Mouse (Mus musculus): ENCODE measurements around the gene Ss18l2. TPM values are rescaled to one million over a fixed set of nuclear protein-coding genes. Genes with fewer than 3 reads are reported as not detected.

Gene Ss18l2
- polyA plus RNA-seq, 1 experiment from 2014 or later: 106 TPM

DNA sequence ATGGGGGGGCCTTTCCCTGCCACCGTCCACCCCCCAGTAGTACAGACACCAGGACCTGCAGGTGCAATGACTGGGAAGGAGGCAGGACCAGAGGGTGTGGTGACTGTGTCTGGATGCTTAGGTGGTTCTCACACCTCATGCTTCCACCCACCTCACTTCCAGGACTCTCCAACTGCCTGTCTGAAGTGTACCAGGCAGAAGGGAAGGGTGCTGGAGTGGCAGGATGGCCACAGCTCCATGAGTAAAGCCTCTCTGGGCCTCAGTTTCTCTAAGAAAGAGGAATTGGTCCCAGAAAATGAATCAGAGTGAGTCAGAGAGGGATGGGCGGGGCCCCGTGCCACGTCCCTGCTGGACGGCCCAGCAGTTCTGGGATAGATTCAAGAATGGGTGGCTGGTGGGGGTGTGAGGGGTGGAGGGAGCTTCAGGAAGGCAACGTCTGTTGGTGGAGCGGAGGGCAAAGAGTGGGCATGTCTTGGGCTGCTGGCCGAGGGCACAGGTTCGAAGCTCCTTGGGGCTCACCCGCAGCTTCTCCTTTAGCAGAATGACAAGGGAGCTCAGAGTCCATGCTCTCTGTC is 51.0 kb downstream of the Ss18l2 start:
- Histone ChIP-seq H3K4me3 (ENCODE audit: low read depth, low read length) (peak overlapping the region; percentile 83; the same call in 1 of the 2 replicates), H3K9ac (ENCODE audit: low read length) (peak overlapping the region; percentile 6; the same call in 1 of the 2 replicates), H3K27me3 (ENCODE audit: control insufficient read depth, insufficient read depth, low read length) (no peaks in the 10 kb centered on the region), H3K4me2 (peak overlapping the region; percentile 99), H3K9me3 (ENCODE audit: control insufficient read depth, low read length) (no peaks in the 10 kb centered on the region), H3K36me3 (ENCODE audit: control insufficient read depth, insufficient read depth, low read length) (no peaks in the 10 kb centered on the region; the same call in 1 of the 2 replicates), H3K27ac (ENCODE audit: low read depth, low read length) (no peak overlapping the region), H3K4me1 (ENCODE audit: control insufficient read depth, insufficient read depth, low read length) (peaks cover 24% of the 10 kb centered on the region)
- DNase-seq (ENCODE audit: low spot score, missing footprints) (no peak), ATAC-seq (ENCODE audit: low FRiP score) (no peak)
- WGBS: 63% methylated on average over 10 of the region's 10 CpGs

DNA sequence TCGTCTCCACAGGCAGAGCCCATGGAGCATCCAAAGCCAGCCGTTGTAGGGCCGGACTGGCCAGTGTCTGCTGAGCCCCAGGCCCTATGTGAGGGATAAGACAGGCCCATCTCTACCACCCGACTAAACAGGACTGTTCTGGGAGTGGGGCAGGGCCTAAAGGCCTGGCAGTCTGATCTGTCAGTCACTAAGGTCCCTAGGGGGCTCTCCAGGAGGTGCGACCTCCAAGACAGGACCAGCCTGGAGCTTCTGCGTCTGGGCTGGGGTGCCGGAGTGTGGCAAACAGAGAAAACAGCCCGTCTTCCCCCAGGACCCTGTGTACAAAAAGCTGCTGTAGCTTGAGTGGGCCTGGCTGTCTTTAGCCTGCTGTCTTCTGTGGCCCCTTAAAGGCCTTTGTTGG is 51.7 kb downstream of the Ss18l2 start:
- H3K4me1 ChIP-seq (ENCODE audit: control insufficient read depth, insufficient read depth, low read length): peaks cover 24% of the 10 kb centered on the region
- 73% methylated on average over 8 of the region's 8 CpGs for WGBS
- no peaks in the 10 kb centered on the region for H3K9me3 ChIP-seq (ENCODE audit: control insufficient read depth, low read length)
- H3K27me3 ChIP-seq (ENCODE audit: control insufficient read depth, insufficient read depth, low read length): no peaks in the 10 kb centered on the region
- ATAC-seq (ENCODE audit: low FRiP score) (no peak), DNase-seq (ENCODE audit: low spot score, missing footprints) (no peak)
- H3K4me3 ChIP-seq (ENCODE audit: low read depth, low read length): no peak overlapping the region
- H3K4me2 ChIP-seq: no peak overlapping the region
- no peaks in the 10 kb centered on the region; the same call in 1 of the 2 replicates for H3K36me3 ChIP-seq (ENCODE audit: control insufficient read depth, insufficient read depth, low read length)
- H3K27ac ChIP-seq (ENCODE audit: low read depth, low read length): no peak overlapping the region
- no peak overlapping the region for H3K9ac ChIP-seq (ENCODE audit: low read length)

GRCm38 (mm10) chr9:121762248-121762647 is 52.1 kb downstream of the Ss18l2 start:
- no peaks in the 10 kb centered on the region for H3K9me3 ChIP-seq (ENCODE audit: control insufficient read depth, low read length)
- peaks cover 24% of the 10 kb centered on the region for H3K4me1 ChIP-seq (ENCODE audit: control insufficient read depth, insufficient read depth, low read length)
- DNase-seq (ENCODE audit: low spot score, missing footprints) (no peak), ATAC-seq (ENCODE audit: low FRiP score) (no peak)
- H3K4me2 ChIP-seq: no peak overlapping the region
- WGBS: 89% methylated on average over 10 of the region's 10 CpGs
- no peaks in the 10 kb centered on the region; the same call in 1 of the 2 replicates for H3K36me3 ChIP-seq (ENCODE audit: control insufficient read depth, insufficient read depth, low read length)
- H3K4me3 ChIP-seq (ENCODE audit: low read depth, low read length): no peak overlapping the region
- H3K27ac ChIP-seq (ENCODE audit: low read depth, low read length): no peak overlapping the region
- no peak overlapping the region for H3K9ac ChIP-seq (ENCODE audit: low read length)
- no peaks in the 10 kb centered on the region for H3K27me3 ChIP-seq (ENCODE audit: control insufficient read depth, insufficient read depth, low read length)

DNA sequence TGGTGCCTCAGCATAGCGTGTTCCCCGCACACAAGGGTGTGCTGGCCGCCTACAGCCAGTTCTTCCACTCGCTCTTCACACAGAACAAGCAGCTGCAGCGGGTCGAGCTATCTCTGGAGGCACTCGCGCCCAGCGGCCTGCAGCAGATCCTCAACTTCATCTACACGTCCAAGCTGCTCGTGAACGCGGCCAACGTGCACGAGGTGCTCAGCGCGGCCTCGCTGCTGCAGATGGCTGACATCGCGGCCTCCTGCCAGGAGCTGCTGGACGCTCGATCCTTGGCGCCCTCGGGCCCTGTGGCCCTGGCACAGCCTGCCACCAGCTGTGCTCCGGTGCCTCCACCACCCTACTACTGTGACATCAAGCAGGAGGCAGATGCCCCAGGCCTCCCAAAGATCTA is 52.6 kb downstream of the Ss18l2 start:
- Histone ChIP-seq H3K9ac (ENCODE audit: low read length) (no peak overlapping the region), H3K4me1 (ENCODE audit: control insufficient read depth, insufficient read depth, low read length) (peaks cover 24% of the 10 kb centered on the region), H3K4me3 (ENCODE audit: low read depth, low read length) (no peak overlapping the region), H3K9me3 (ENCODE audit: control insufficient read depth, low read length) (no peaks in the 10 kb centered on the region), H3K27me3 (ENCODE audit: control insufficient read depth, insufficient read depth, low read length) (no peaks in the 10 kb centered on the region), H3K4me2 (no peak overlapping the region), H3K27ac (ENCODE audit: low read depth, low read length) (no peak overlapping the region), H3K36me3 (ENCODE audit: control insufficient read depth, insufficient read depth, low read length) (no peaks in the 10 kb centered on the region; the same call in 1 of the 2 replicates)
- DNase-seq (ENCODE audit: low spot score, missing footprints) (no peak), ATAC-seq (ENCODE audit: low FRiP score) (no peak)
- WGBS: 91% methylated on average over 25 of the region's 25 CpGs

Other genes starting within 250 kb of the Ss18l2 start
- 8.7 and 8.8 TPM in 2 replicates for gene Cck, start 214.6 kb upstream of the Ss18l2 start, polyA plus RNA-seq (2014; fragmentation: Nextera tagmentation; extraction: Ambion mirVana)
- 0.22 TPM in 1 of 2 replicates, not detected in the other for gene Lyzl4, start 68.2 kb upstream of the Ss18l2 start, polyA plus RNA-seq (2014; fragmentation: Nextera tagmentation; extraction: Ambion mirVana)
- 0.41 and 0.44 TPM in 2 replicates for gene Vipr1, start 67.6 kb upstream of the Ss18l2 start, polyA plus RNA-seq (2014; fragmentation: Nextera tagmentation; extraction: Ambion mirVana)
- gene Sec22c, start 4.8 kb upstream of the Ss18l2 start, polyA plus RNA-seq (2014; fragmentation: Nextera tagmentation; extraction: Ambion mirVana): 16.9 and 18.2 TPM in 2 replicates
- gene Nktr, start 8.8 kb downstream of the Ss18l2 start, polyA plus RNA-seq (2014; fragmentation: Nextera tagmentation; extraction: Ambion mirVana): 61.6 and 70.4 TPM in 2 replicates
- 5.0 and 5.9 TPM in 2 replicates for gene Zfp651, start 49.0 kb downstream of the Ss18l2 start, polyA plus RNA-seq (2014; fragmentation: Nextera tagmentation; extraction: Ambion mirVana)
- gene Klhl40, start 67.3 kb downstream of the Ss18l2 start, polyA plus RNA-seq (2014; fragmentation: Nextera tagmentation; extraction: Ambion mirVana): 0.11 and 0.16 TPM in 2 replicates
- gene Hhatl, start 82.2 kb downstream of the Ss18l2 start, polyA plus RNA-seq (2014; fragmentation: Nextera tagmentation; extraction: Ambion mirVana): not detected in 2 replicates
- 1.5 and 2.0 TPM in 2 replicates for gene Ccdc13, start 129.1 kb downstream of the Ss18l2 start, polyA plus RNA-seq (2014; fragmentation: Nextera tagmentation; extraction: Ambion mirVana)
- 159 and 170 TPM in 2 replicates for gene Higd1a, start 148.0 kb downstream of the Ss18l2 start, polyA plus RNA-seq (2014; fragmentation: Nextera tagmentation; extraction: Ambion mirVana)
- 1.6 and 1.7 TPM in 2 replicates for gene Ackr2, start 188.0 kb downstream of the Ss18l2 start, polyA plus RNA-seq (2014; fragmentation: Nextera tagmentation; extraction: Ambion mirVana)
- not detected in 2 replicates for gene Cyp8b1, start 206.0 kb downstream of the Ss18l2 start, polyA plus RNA-seq (2014; fragmentation: Nextera tagmentation; extraction: Ambion mirVana)
- gene Fam198a, start 240.7 kb downstream of the Ss18l2 start, polyA plus RNA-seq (2014; fragmentation: Nextera tagmentation; extraction: Ambion mirVana): 0.23 and 0.52 TPM in 2 replicates